Mouse (Mus musculus) heart, embryonic 12.5 days (tissue): Measurements from ENCODE around the gene Trim65. TPM values are rescaled to one million over a fixed set of nuclear protein-coding genes. Genes with fewer than 3 reads are reported as not detected.
"Not testable (repeated sequence)": the region's sequence is repeated elsewhere in the genome, so short reads cannot be mapped to it uniquely, and the experiment has no call there.

Experiments used
- ATAC-seq: fragments of 200-750 bp; cut with Nextera tagmentation; 2 replicates; pipeline ENCODE4 v1.8.0; 2017; ENCODE audit warnings: moderate TSS enrichment, moderate library complexity; ENCODE audit not compliant: insufficient number of reproducible peaks, low FRiP score
- H3K27ac ChIP-seq: fragments of 300-500 bp; sonication (generic); 2 replicates; pipeline ENCODE4 v1.5.1; 2016; ENCODE audit warnings: mild to moderate bottlenecking, moderate library complexity; ENCODE audit not compliant: poor library complexity, severe bottlenecking
- H3K27me3 ChIP-seq: fragments of 300-500 bp; sonication (generic); replicated peaks from 2 replicates; pipeline ENCODE4 v1.6.1; 2016; ENCODE audit warnings: mild to moderate bottlenecking, moderate library complexity
- H3K36me3 ChIP-seq: fragments of 300-500 bp; sonication (generic); 2 replicates; pipeline ENCODE4 v1.6.1; 2016; ENCODE audit warnings: mild to moderate bottlenecking, moderate library complexity
- H3K4me1 ChIP-seq: fragments of 300-500 bp; sonication (generic); replicated peaks from 2 replicates; pipeline ENCODE4 v1.6.1; 2016; ENCODE audit warnings: mild to moderate bottlenecking
- H3K4me2 ChIP-seq: fragments of 300-500 bp; sonication (generic); 2 replicates; pipeline ENCODE4 v1.6.1; 2016; ENCODE audit warnings: mild to moderate bottlenecking, moderate library complexity
- H3K4me3 ChIP-seq: fragments of 300-500 bp; sonication (generic); 2 replicates; pipeline ENCODE4 v1.5.1; 2016; ENCODE audit warnings: mild to moderate bottlenecking
- H3K9ac ChIP-seq: fragments of 300-500 bp; sonication (generic); 2 replicates; pipeline ENCODE4 v1.6.1; 2016; ENCODE audit warnings: mild to moderate bottlenecking, moderate library complexity
- H3K9me3 ChIP-seq: fragments of 300-500 bp; sonication (generic); replicated peaks from 2 replicates; pipeline ENCODE4 v1.6.1; 2016; ENCODE audit warnings: mild to moderate bottlenecking, moderate library complexity
- WGBS: fragments of 180-500 bp; shearing (Covaris S2); methylation state at CpG from one replicate; pipeline ENCODE4 v1.1.7; 2016; 5-methylcytosine and 5-hydroxymethylcytosine counted together
- polyA plus RNA-seq: library from polyadenylated mRNA; unstranded; fragments of >200 nt; fragmentation: Nextera tagmentation; extraction: Ambion mirVana; gene quantifications from 2 replicates; pipeline ENCODE4 v1.2.1, GENCODE M21; 2016

Gene Trim65
- polyA plus RNA-seq, 1 experiment from 2014 or later = 4.9 TPM

- Histone ChIP-seq H3K9me3 (peaks cover 6% of the 10 kb centered on the region), H3K9ac (peak overlapping the region; percentile 12), H3K4me1 (peaks cover 61% of the 10 kb centered on the region), H3K36me3 (no peaks in the 10 kb centered on the region), H3K27me3 (no peaks in the 10 kb centered on the region), H3K27ac (peak overlapping the region; percentile 94), H3K4me2 (no peak overlapping the region), H3K4me3 (no peak overlapping the region)
- 59% methylated on average over 14 of the region's 14 CpGs for WGBS
- no peak for ATAC-seq
Measured at GRCm38 (mm10) chr11:116098711-116099460, 32.0 kb downstream of the Trim65 start.

- H3K27me3 ChIP-seq = no peaks in the 10 kb centered on the region
- 84% methylated on average over 5 of the region's 5 CpGs for WGBS
- peaks cover 42% of the 10 kb centered on the region for H3K4me1 ChIP-seq
- H3K36me3 ChIP-seq = no peaks in the 10 kb centered on the region
- no peak overlapping the region for H3K27ac ChIP-seq
- no peak overlapping the region for H3K9ac ChIP-seq
- peaks cover 6% of the 10 kb centered on the region for H3K9me3 ChIP-seq
- no peak overlapping the region for H3K4me3 ChIP-seq
- H3K4me2 ChIP-seq = no peak overlapping the region
- no peak for ATAC-seq
Measured at GRCm38 (mm10) chr11:116096213-116097108, 34.5 kb downstream of the Trim65 start.

DNA sequence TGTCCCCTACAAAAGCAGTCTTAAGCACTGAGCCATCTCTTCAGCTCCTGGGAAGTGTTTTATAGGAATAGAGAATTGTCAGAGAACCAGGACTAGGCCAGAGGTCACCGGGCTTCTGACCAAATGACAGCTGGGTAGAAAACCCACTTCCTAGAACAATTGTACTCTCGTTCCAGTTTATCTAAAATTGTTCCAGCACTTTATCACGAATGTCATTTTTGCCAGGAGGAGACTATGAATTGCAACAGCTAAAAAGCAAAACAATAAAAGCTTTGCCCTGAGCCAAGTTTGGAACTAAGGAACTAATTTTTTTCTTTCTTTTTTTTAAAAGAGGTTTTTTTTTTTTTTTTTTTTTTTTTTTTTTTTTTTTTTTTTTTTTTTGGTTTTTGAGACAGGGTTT lies 35.4 kb downstream of the Trim65 start:
- no peaks in the 10 kb centered on the region for H3K27me3 ChIP-seq
- H3K4me3 ChIP-seq = no peak overlapping the region
- H3K9me3 ChIP-seq = peaks cover 6% of the 10 kb centered on the region
- peak overlapping the region; percentile 48; the same call in 1 of the 2 replicates for H3K27ac ChIP-seq
- 46% methylated on average over 3 of the region's 3 CpGs for WGBS
- H3K4me1 ChIP-seq = peaks cover 34% of the 10 kb centered on the region
- H3K9ac ChIP-seq = no peak overlapping the region
- H3K4me2 ChIP-seq = no peak overlapping the region
- H3K36me3 ChIP-seq = no peaks in the 10 kb centered on the region
- no peak for ATAC-seq

DNA sequence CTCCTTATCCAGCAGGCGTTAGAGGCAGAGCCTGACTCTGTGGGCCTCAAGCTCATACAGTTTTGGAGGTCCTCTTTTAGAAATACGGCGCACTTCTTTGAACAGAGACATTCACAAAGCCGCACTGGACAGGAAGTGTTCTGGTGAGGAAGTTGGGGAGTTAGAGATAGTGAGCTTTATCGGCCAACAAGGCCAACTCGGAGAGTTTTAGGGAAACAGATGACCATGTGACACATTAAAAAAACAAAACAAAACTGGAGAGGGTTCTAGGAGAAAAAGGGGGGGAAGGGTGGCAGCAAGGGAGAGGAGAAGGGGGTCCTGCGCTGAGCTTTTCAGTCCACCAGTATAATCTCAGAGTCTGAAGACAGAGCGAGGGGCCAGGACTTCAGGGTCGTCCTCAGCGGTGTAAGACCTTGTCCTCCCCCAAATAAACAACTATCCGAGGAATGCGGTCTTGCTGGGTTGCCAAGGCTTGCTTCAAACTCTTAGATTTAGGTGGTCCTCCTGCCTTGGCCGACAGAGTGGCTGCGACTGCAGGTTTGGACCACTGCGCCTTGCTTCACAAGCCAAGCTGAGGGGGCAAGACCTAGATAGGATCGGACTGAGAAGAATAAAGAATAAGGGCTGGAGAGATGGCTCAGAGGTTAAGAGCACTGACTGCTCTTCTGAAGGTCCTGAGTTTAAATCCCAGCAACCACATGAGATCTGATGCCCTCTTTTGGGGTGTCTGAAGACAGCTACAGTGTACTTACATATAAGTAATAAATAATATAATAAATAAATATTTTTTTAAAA lies 37.0 kb downstream of the Trim65 start:
- H3K9ac ChIP-seq = 0 out of 2 replicates have a peak overlapping the region, but pooled peaks have one; percentile 40
- no peaks in the 10 kb centered on the region for H3K27me3 ChIP-seq
- H3K4me1 ChIP-seq = peaks cover 18% of the 10 kb centered on the region
- ATAC-seq = peak; percentile 59
- no peaks in the 10 kb centered on the region for H3K36me3 ChIP-seq
- H3K27ac ChIP-seq = peak overlapping the region; percentile 82
- peak overlapping the region; percentile 43 for H3K4me2 ChIP-seq
- H3K9me3 ChIP-seq = peaks cover 6% of the 10 kb centered on the region
- H3K4me3 ChIP-seq = no peak overlapping the region
- WGBS = 22% methylated on average over 16 of the region's 16 CpGs

DNA sequence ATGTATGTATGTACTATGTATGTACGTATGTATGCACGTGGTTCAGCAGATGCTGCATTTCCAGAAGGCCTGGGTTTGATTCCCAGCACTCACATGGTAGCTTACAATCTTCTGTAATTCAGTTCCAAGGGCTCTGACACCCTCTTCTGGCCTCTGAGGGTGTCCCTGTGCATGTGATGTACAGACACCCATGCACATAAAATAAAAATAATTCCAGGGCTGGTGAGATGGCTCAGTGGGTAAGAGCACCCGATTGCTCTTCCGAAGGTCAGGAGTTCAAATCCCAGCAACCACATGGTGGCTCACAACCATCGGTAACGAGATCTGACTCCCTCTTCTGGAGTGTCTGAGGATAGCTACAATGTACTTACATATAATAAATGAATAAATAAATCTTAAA lies 38.0 kb downstream of the Trim65 start:
- H3K9ac ChIP-seq, H3K27me3 ChIP-seq, H3K9me3 ChIP-seq, ATAC-seq, H3K4me3 ChIP-seq, H3K4me2 ChIP-seq, H3K36me3 ChIP-seq: not testable (repeated sequence)
- Histone ChIP-seq H3K4me1 (peaks cover 17% of the 10 kb centered on the region), H3K27ac (0 out of 2 replicates have a peak overlapping the region, but pooled peaks have one; percentile 25)
- 92% methylated on average over 6 of the region's 6 CpGs for WGBS

GRCm38 (mm10) chr11:116091591-116091990 lies 39.3 kb downstream of the Trim65 start:
- Histone ChIP-seq H3K9ac (peak overlapping the region; percentile 1; the same call in 1 of the 2 replicates), H3K4me2 (no peak overlapping the region), H3K4me1 (peaks cover 20% of the 10 kb centered on the region), H3K27me3 (no peaks in the 10 kb centered on the region), H3K4me3 (no peak overlapping the region), H3K9me3 (peaks cover 1% of the 10 kb centered on the region), H3K27ac (no peak overlapping the region), H3K36me3 (no peaks in the 10 kb centered on the region)
- 83% methylated on average over 6 of the region's 6 CpGs for whole genome bisulfite sequencing
- ATAC-seq = no peak

DNA sequence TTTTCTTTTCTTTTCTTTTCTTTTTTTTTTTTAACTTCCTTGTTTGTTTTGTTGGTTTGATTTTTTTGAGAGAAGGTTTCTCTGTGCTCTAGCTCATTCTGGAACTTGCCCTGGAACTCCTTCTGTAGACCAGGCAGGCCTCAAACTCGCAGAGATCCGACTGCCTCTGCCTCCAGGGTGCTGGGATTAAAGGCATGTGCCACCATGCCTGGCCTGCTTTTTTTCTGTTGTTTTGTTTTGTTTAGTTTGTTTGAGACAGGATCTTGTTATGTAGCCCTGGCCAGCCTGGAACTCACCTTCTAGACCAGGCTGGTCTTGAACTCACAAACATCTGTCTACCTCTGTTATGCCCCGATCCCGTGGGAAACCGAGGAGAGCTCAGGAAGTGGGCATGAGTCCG lies 41.4 kb downstream of the Trim65 start:
- WGBS = 91% methylated on average over 6 of the region's 6 CpGs
- H3K4me1 ChIP-seq = peaks cover 29% of the 10 kb centered on the region
- ATAC-seq = no peak

GRCm38 (mm10) chr11:116088741-116089394 lies 42.1 kb downstream of the Trim65 start:
- Histone ChIP-seq H3K9ac (no peak overlapping the region), H3K4me1 (peaks cover 25% of the 10 kb centered on the region), H3K4me2 (no peak overlapping the region), H3K27me3 (no peaks in the 10 kb centered on the region), H3K27ac (no peak overlapping the region), H3K9me3 (no peaks in the 10 kb centered on the region), H3K36me3 (peaks cover 11% of the 10 kb centered on the region), H3K4me3 (no peak overlapping the region)
- no peak for ATAC-seq
- WGBS = 55% methylated on average over 11 of the region's 11 CpGs

More for the DNA sequence above, 41.4 kb downstream of the Trim65 start:
- Histone ChIP-seq H3K27ac (no peak overlapping the region), H3K36me3 (peaks cover 6% of the 10 kb centered on the region; the same call in 1 of the 2 replicates), H3K9ac (no peak overlapping the region), H3K4me2 (no peak overlapping the region), H3K4me3 (no peak overlapping the region), H3K9me3 (no peaks in the 10 kb centered on the region), H3K27me3 (no peaks in the 10 kb centered on the region)

DNA sequence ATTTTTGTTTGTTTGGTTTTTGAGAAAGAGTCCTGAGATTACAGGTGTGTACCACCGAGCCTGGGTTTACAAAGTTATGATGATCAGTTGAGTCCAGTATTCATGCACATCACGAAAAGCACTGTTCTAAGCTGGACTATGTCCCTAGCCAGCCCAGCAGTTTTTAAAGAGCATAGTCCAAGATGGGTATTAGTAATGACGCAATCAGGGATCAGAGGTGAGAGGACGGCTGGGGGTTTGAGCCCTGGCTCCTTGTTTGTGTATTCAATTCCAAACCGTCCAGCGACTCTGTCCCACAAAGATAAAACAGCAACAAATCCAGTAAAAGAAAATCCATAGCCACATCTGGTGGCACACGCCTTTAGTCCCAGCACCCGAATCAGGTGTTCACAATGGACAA lies 42.7 kb downstream of the Trim65 start:
- H3K27ac ChIP-seq = no peak overlapping the region
- H3K4me3 ChIP-seq = no peak overlapping the region
- peak overlapping the region; percentile 69 for H3K4me2 ChIP-seq
- 0 out of 2 replicates have a peak overlapping the region, but pooled peaks have one; percentile 52 for H3K9ac ChIP-seq
- WGBS = 74% methylated on average over 8 of the region's 8 CpGs
- no peaks in the 10 kb centered on the region for H3K27me3 ChIP-seq
- no peaks in the 10 kb centered on the region for H3K9me3 ChIP-seq
- peaks cover 23% of the 10 kb centered on the region for H3K4me1 ChIP-seq
- no peak for ATAC-seq
- H3K36me3 ChIP-seq = peaks cover 18% of the 10 kb centered on the region
